ENCODE assay signal across 12 mouse cellular contexts in genomic region chr16:70654429-70655081, GRCm38 (mm10).
DNase-seq lines count a peak whose midpoint lies in the region; ATAC-seq and TF ChIP-seq lines count a peak whose summit lies in the region.
"Had no signal": no experiment of that assay in that cellular context is flagged by ENCODE, and none has a peak within 500 bp of the region (broad histone marks: within the 10 kb centered on the region; RNA-seq: fewer than 3 reads in every experiment).

No protein-coding gene starts in this region.

- in situ Hi-C loops in Patski (cut with MboI; ENCODE audit: low pct_unique_long_range_greater_than_20kb) = no loop called here

- WGBS in hindbrain, embryonic 15.5 days = 49% methylated on average over 6 of the region's 6 CpGs
- 64% methylated on average over 6 of the region's 6 CpGs for WGBS in hindbrain, embryonic 13.5 days
- WGBS in hindbrain, embryonic 16.5 days = 58% methylated on average over 6 of the region's 6 CpGs
- 61% methylated on average over 6 of the region's 6 CpGs for WGBS in heart, embryonic 12.5 days

- CTCF ChIA-PET in Patski (lab: Charles Lee) = no interaction called here

- no peak overlapping the region for H3K9ac ChIP-seq in hindbrain, embryonic 15.5 days
- no peak overlapping the region for H3K9ac ChIP-seq in hindbrain, embryonic 13.5 days
- no peak overlapping the region for H3K9ac ChIP-seq in hindbrain, embryonic 16.5 days (ENCODE audit: low read depth, low read length)
- no peak overlapping the region for H3K9ac ChIP-seq in heart, embryonic 12.5 days
- H3K9ac ChIP-seq: limb, embryonic 12.5 days had no signal

- peak; percentile 56 for DNase-seq in 416B (ENCODE audit: low read depth)
- no peak for DNase-seq in Patski (ENCODE audit: low read depth, low spot score)
- no peak for DNase-seq in T-cell, adult 2 months (ENCODE audit: low spot score)
- DNase-seq: lung, postnatal 14 days; thymus, postnatal 36 days had no signal

- H3K4me2 ChIP-seq in hindbrain, embryonic 15.5 days = no peak overlapping the region
- no peak overlapping the region for H3K4me2 ChIP-seq in hindbrain, embryonic 13.5 days
- H3K4me2 ChIP-seq in hindbrain, embryonic 16.5 days (ENCODE audit: low read length) = no peak overlapping the region
- no peak overlapping the region for H3K4me2 ChIP-seq in heart, embryonic 12.5 days
- H3K4me2 ChIP-seq: heart, embryonic 11.5 days; limb, embryonic 12.5 days had no signal

- TF ChIP-seq CTCF in Patski (IDR thresholded peaks at IDR 0.05) = no peak

- H3K27me3 ChIP-seq in hindbrain, embryonic 15.5 days = no peaks in the 10 kb centered on the region
- H3K27me3 ChIP-seq in hindbrain, embryonic 13.5 days = no peaks in the 10 kb centered on the region
- H3K27me3 ChIP-seq in Patski = peaks cover 26% of the 10 kb centered on the region
- no peaks in the 10 kb centered on the region for H3K27me3 ChIP-seq in hindbrain, embryonic 16.5 days (replicated peaks; ENCODE audit: control insufficient read depth, insufficient read depth, low read length)
- no peaks in the 10 kb centered on the region for H3K27me3 ChIP-seq in heart, embryonic 12.5 days (replicated peaks)
- H3K27me3 ChIP-seq: limb, embryonic 12.5 days had no signal

- H3K4me3 ChIP-seq in hindbrain, embryonic 15.5 days = no peak overlapping the region
- H3K4me3 ChIP-seq in hindbrain, embryonic 13.5 days = no peak overlapping the region
- H3K4me3 ChIP-seq in hindbrain, embryonic 16.5 days (ENCODE audit: low read length) = no peak overlapping the region
- no peak overlapping the region for H3K4me3 ChIP-seq in heart, embryonic 12.5 days
- H3K4me3 ChIP-seq: limb, embryonic 12.5 days had no signal

- peak; percentile 71; the same call in 1 of the 2 replicates for ATAC-seq in hindbrain, embryonic 15.5 days (ENCODE audit: low FRiP score, low read depth)
- ATAC-seq in hindbrain, embryonic 13.5 days (ENCODE audit: low FRiP score) = no peak
- peak; percentile 54 for ATAC-seq in Patski
- ATAC-seq in hindbrain, embryonic 16.5 days = peak; percentile 73
- no peak for ATAC-seq in heart, embryonic 12.5 days (ENCODE audit: insufficient number of reproducible peaks, low FRiP score)
- ATAC-seq: inflammation-experienced regulatory T-cells, adult 6 months had no signal

- H3K9me3 ChIP-seq in hindbrain, embryonic 15.5 days = no peaks in the 10 kb centered on the region
- H3K9me3 ChIP-seq in hindbrain, embryonic 13.5 days = no peaks in the 10 kb centered on the region
- no peaks in the 10 kb centered on the region for H3K9me3 ChIP-seq in hindbrain, embryonic 16.5 days (ENCODE audit: control insufficient read depth, low read length)
- H3K9me3 ChIP-seq in heart, embryonic 12.5 days (replicated peaks) = no peaks in the 10 kb centered on the region
- H3K9me3 ChIP-seq: limb, embryonic 12.5 days had no signal

- POLR2A ChIA-PET in Patski (lab: Charles Lee) = no interaction called here

- no peaks in the 10 kb centered on the region for H3K36me3 ChIP-seq in hindbrain, embryonic 15.5 days
- H3K36me3 ChIP-seq in hindbrain, embryonic 13.5 days = no peaks in the 10 kb centered on the region
- H3K36me3 ChIP-seq in hindbrain, embryonic 16.5 days (ENCODE audit: control insufficient read depth, insufficient read depth, low read length) = no peaks in the 10 kb centered on the region
- H3K36me3 ChIP-seq in heart, embryonic 12.5 days = no peaks in the 10 kb centered on the region
- H3K36me3 ChIP-seq: limb, embryonic 12.5 days had no signal

- no peak overlapping the region for H3K27ac ChIP-seq in hindbrain, embryonic 15.5 days (replicated peaks)
- H3K27ac ChIP-seq in hindbrain, embryonic 13.5 days = no peak overlapping the region
- no peak overlapping the region for H3K27ac ChIP-seq in hindbrain, embryonic 16.5 days (ENCODE audit: low read depth, low read length)
- H3K27ac ChIP-seq in heart, embryonic 12.5 days (ENCODE audit: poor library complexity, severe bottlenecking) = no peak overlapping the region
- H3K27ac ChIP-seq: limb, embryonic 12.5 days had no signal

- H3K4me1 ChIP-seq in hindbrain, embryonic 15.5 days (replicated peaks) = no peaks in the 10 kb centered on the region
- no peaks in the 10 kb centered on the region for H3K4me1 ChIP-seq in hindbrain, embryonic 13.5 days (replicated peaks)
- H3K4me1 ChIP-seq in hindbrain, embryonic 16.5 days (ENCODE audit: control insufficient read depth, insufficient read depth, low read depth, low read length) = no peaks in the 10 kb centered on the region
- H3K4me1 ChIP-seq in heart, embryonic 12.5 days (replicated peaks) = no peaks in the 10 kb centered on the region
- H3K4me1 ChIP-seq: limb, embryonic 12.5 days had no signal

Comparison
In these comparisons a context has a peak if more than half of its experiments do, and no peak if none do; other contexts are left out.
1. ATAC-seq: peak in hindbrain, embryonic 15.5 days (single experiment), Patski (single experiment) and hindbrain, embryonic 16.5 days (single experiment); none in hindbrain, embryonic 13.5 days (single experiment) and heart, embryonic 12.5 days (single experiment).